Comparison of ENCODE assay signal across 9 mouse cellular contexts in the genomic region with DNA sequence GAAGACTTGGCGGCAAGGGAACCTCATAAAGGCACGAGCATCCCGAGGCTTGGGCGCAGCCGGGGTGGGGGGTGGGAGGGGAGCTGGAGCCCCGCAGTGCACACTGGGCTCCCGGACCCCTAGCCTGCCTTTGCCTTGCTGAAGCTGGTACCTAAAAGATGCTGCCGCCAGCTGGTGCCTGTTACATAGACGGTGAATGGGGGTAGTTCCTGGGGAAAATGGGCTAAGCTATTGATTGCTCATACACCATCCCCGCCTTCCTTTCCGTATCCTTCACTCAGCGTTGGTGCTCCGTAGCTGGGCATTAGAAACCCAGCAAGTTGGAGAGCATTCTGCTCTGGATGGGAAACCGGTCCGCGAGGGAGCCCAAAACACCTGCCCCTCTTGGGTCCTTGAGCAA. TPM values are rescaled to one million over a fixed set of nuclear protein-coding genes. Genes with fewer than 3 reads are reported as not detected.
DNase-seq lines count a peak whose midpoint lies in the region; ATAC-seq and TF ChIP-seq lines count a peak whose summit lies in the region.
"Had no signal": no experiment of that assay in that cellular context is flagged by ENCODE, and none has a peak within 500 bp of the region (broad histone marks: within the 10 kb centered on the region; RNA-seq: fewer than 3 reads in every experiment).

No protein-coding gene starts in this region.

- peaks cover 29% of the 10 kb centered on the region for H3K4me1 ChIP-seq in G1E (ENCODE audit: insufficient read depth, low read depth, low read length)
- peaks cover 8% of the 10 kb centered on the region; the same call in 1 of the 2 replicates for H3K4me1 ChIP-seq in hindbrain, embryonic 11.5 days (replicated peaks; ENCODE audit: control insufficient read depth, insufficient read depth, low read length)
- H3K4me1 ChIP-seq in megakaryocyte, embryonic 14.5 days: peaks cover 43% of the 10 kb centered on the region

- H3K9ac ChIP-seq in hindbrain, embryonic 11.5 days (ENCODE audit: low read depth, low read length): 0 out of 2 replicates have a peak overlapping the region, but pooled peaks have one; percentile 15

- TF ChIP-seq CTCF in G1E (IDR thresholded peaks at IDR 0.05; ENCODE audit: low read depth, low read length): no peak

- peak overlapping the region; percentile 33; the same call in 1 of the 2 replicates for H3K27ac ChIP-seq in hindbrain, embryonic 11.5 days (ENCODE audit: low read depth, low read length)

- no peak for ATAC-seq in G1E (ENCODE audit: extremely low read depth, insufficient number of reproducible peaks, low FRiP score, poor library complexity, severe bottlenecking)
- ATAC-seq in hindbrain, embryonic 11.5 days (ENCODE audit: low FRiP score): peak; percentile 38

- H3K9me3 ChIP-seq in G1E (replicated peaks): no peaks in the 10 kb centered on the region
- no peaks in the 10 kb centered on the region for H3K9me3 ChIP-seq in hindbrain, embryonic 11.5 days (ENCODE audit: control insufficient read depth, low read length)
- H3K9me3 ChIP-seq in megakaryocyte, embryonic 14.5 days: no peaks in the 10 kb centered on the region

- DNase-seq in embryo, embryonic 10.5 days (ENCODE audit: low spot score): peak; percentile 56
- DNase-seq in embryo, embryonic 10 days (ENCODE audit: low spot score): no peak
- no peak for DNase-seq in G1E (ENCODE audit: low spot score)
- peak; percentile 58 for DNase-seq in hindbrain, embryonic 11.5 days (ENCODE audit: low spot score)
- DNase-seq in urinary bladder, postnatal 14 days (ENCODE audit: low spot score): no peak
- DNase-seq in frontal cortex, postnatal 10 days (ENCODE audit: low spot score in 2 of 2): no peak
- no peak for DNase-seq in spleen, postnatal 14 days (ENCODE audit: low spot score in 2 of 2)

- peak overlapping the region; percentile 41 for H3K4me2 ChIP-seq in hindbrain, embryonic 11.5 days (replicated peaks; ENCODE audit: low read depth, low read length)

- peaks cover 23% of the 10 kb centered on the region for H3K36me3 ChIP-seq in G1E (replicated peaks)
- H3K36me3 ChIP-seq in hindbrain, embryonic 11.5 days (ENCODE audit: control insufficient read depth, insufficient read depth, low read length): no peaks in the 10 kb centered on the region
- peaks cover 9% of the 10 kb centered on the region for H3K36me3 ChIP-seq in megakaryocyte, embryonic 14.5 days (replicated peaks; ENCODE audit: low read length)

- under 1% methylated on average over 16 of the region's 16 CpGs for WGBS in hindbrain, embryonic 11.5 days

- peak overlapping the region; percentile 60; the same call in 1 of the 2 replicates for H3K4me3 ChIP-seq in G1E (ENCODE audit: low read depth, low read length)
- peak overlapping the region; percentile 30 for H3K4me3 ChIP-seq in hindbrain, embryonic 11.5 days (ENCODE audit: low read depth, low read length)
- H3K4me3 ChIP-seq in megakaryocyte, embryonic 14.5 days (replicated peaks): peak overlapping the region; percentile 87

- H3K27me3 ChIP-seq in G1E (ENCODE audit: insufficient read depth, low read length): peaks cover 59% of the 10 kb centered on the region
- peaks cover 63% of the 10 kb centered on the region for H3K27me3 ChIP-seq in hindbrain, embryonic 11.5 days (ENCODE audit: control insufficient read depth, insufficient read depth, low read length)
- peaks cover 74% of the 10 kb centered on the region for H3K27me3 ChIP-seq in megakaryocyte, embryonic 14.5 days (replicated peaks)

RNA-seq across cellular contexts. Expression of a gene that starts 0.4 kb away (rescaled TPM):
- 0.44 and 4.7 TPM in 2 replicates for total RNA-seq in G1E (2014; fragmentation: Nextera tagmentation)
- 0.41 and 0.98 TPM in 2 replicates for total RNA-seq in G1E (2017)
- polyA plus RNA-seq in G1E (2012): 0.10 TPM in 1 of 2 replicates, not detected in the other
- 31.4 and 32.1 TPM in 2 replicates for polyA plus RNA-seq in hindbrain, embryonic 11.5 days (2014; fragmentation: Nextera tagmentation; extraction: Ambion mirVana)
- polyA plus RNA-seq in megakaryocyte, embryonic 14.5 days (2012; ENCODE audit: insufficient read depth, low replicate concordance): not detected in 2 replicates
- total RNA-seq: megakaryocyte-erythroid progenitor cell, adult 5-6 weeks had no signal

RNA-seq across cellular contexts. Expression of a gene that starts 8.6 kb away (rescaled TPM):
- 40.7 and 41.8 TPM in 2 replicates for total RNA-seq in G1E (2014; fragmentation: Nextera tagmentation)
- total RNA-seq in G1E (2017): 41.8 and 48.2 TPM in 2 replicates
- polyA plus RNA-seq in G1E (2012): 58.5 and 62.6 TPM in 2 replicates
- 42.4 and 44.6 TPM in 2 replicates for polyA plus RNA-seq in hindbrain, embryonic 11.5 days (2014; fragmentation: Nextera tagmentation; extraction: Ambion mirVana)
- polyA plus RNA-seq in megakaryocyte, embryonic 14.5 days (2012; ENCODE audit: insufficient read depth, low replicate concordance): 30.1 and 54.8 TPM in 2 replicates

Comparison
In these comparisons a context has a peak if more than half of its experiments do, and no peak if none do; other contexts are left out.
1. DNase-seq: peak in embryo, embryonic 10.5 days (single experiment) and hindbrain, embryonic 11.5 days (single experiment); none in embryo, embryonic 10 days (single experiment), G1E (single experiment), urinary bladder, postnatal 14 days (single experiment), frontal cortex, postnatal 10 days (0 of 2) and spleen, postnatal 14 days (0 of 2).
2. H3K4me3 ChIP-seq: peak in every context shown above with its lines; median percentile 87 in megakaryocyte, embryonic 14.5 days; 60 in G1E; 30 in hindbrain, embryonic 11.5 days.
3. RNA of a gene that starts 0.4 kb away (polyA plus RNA-seq): 31.4 to 32.1 TPM in hindbrain, embryonic 11.5 days; 0.10 TPM in G1E and not detected in megakaryocyte, embryonic 14.5 days; every median in the first group is over 10 times any median in the second.